Mouse (Mus musculus) hindbrain, embryonic 11.5 days (tissue): Measurements from ENCODE around the gene Dhrs13. TPM values are rescaled to one million over a fixed set of nuclear protein-coding genes. Genes with fewer than 3 reads are reported as not detected.

Experiments
- microRNA counts: library from miRNA; unstranded; fragments of <30 nt; microRNA quantifications from one replicate; lab custom pipeline; 2015
- polyA plus RNA-seq: library from polyadenylated mRNA; unstranded; fragments of >200 nt; fragmentation: Nextera tagmentation; extraction: Ambion mirVana; gene quantifications from 2 replicates; pipeline ENCODE4 v1.2.1, GENCODE M21; 2014

Gene Dhrs13
- polyA plus RNA-seq, 1 experiment from 2014 or later = 20.0 TPM

MicroRNAs encoded within 50 kb of the gene (microRNA counts, 519-probe panel; counts per million panel counts)
- microRNA mmu-miR-144 (lab: Ali Mortazavi, UCI) = 4,517 counts per million, percentile 48 among the panel's probes with 10 or more counts
- microRNA mmu-miR-451 (lab: Ali Mortazavi, UCI) = 2,982 counts per million, percentile 15 among the panel's probes with 10 or more counts

Other genes starting within 250 kb of the Dhrs13 start
- 0.74 and 0.96 TPM in 2 replicates for gene Gm10277, start 244.5 kb upstream of the Dhrs13 start, polyA plus RNA-seq
- 7.6 and 8.6 TPM in 2 replicates for gene Pipox, start 138.2 kb upstream of the Dhrs13 start, polyA plus RNA-seq
- gene Sez6, start 101.5 kb upstream of the Dhrs13 start, polyA plus RNA-seq = 13.3 TPM in 2 replicates
- 16.9 and 20.2 TPM in 2 replicates for gene Phf12, start 49.5 kb upstream of the Dhrs13 start, polyA plus RNA-seq
- gene Flot2, start 5.7 kb downstream of the Dhrs13 start, polyA plus RNA-seq = 56.3 and 60.0 TPM in 2 replicates
- gene Eral1, start 48.1 kb downstream of the Dhrs13 start, polyA plus RNA-seq = 31.9 and 37.2 TPM in 2 replicates
- 24.3 and 24.4 TPM in 2 replicates for gene Fam222b, start 62.4 kb downstream of the Dhrs13 start, polyA plus RNA-seq
- gene Traf4, start 133.3 kb downstream of the Dhrs13 start, polyA plus RNA-seq = 73.6 and 92.0 TPM in 2 replicates
- 5.2 and 7.0 TPM in 2 replicates for gene Nek8, start 144.4 kb downstream of the Dhrs13 start, polyA plus RNA-seq
- 6.8 and 9.5 TPM in 2 replicates for gene Tlcd1, start 144.4 kb downstream of the Dhrs13 start, polyA plus RNA-seq
- gene Rpl23a, start 151.3 kb downstream of the Dhrs13 start, polyA plus RNA-seq = 1,168 and 1,191 TPM in 2 replicates
- 57.7 and 69.3 TPM in 2 replicates for gene Rab34, start 156.2 kb downstream of the Dhrs13 start, polyA plus RNA-seq
- 1.0 and 1.2 TPM in 2 replicates for gene Proca1, start 161.1 kb downstream of the Dhrs13 start, polyA plus RNA-seq
- gene Sdf2, start 213.5 kb downstream of the Dhrs13 start, polyA plus RNA-seq = 60.6 and 60.8 TPM in 2 replicates
- gene Supt6, start 213.7 kb downstream of the Dhrs13 start, polyA plus RNA-seq = 26.1 and 26.2 TPM in 2 replicates
- 65.4 and 94.5 TPM in 2 replicates for gene 2610507B11Rik, start 229.5 kb downstream of the Dhrs13 start, polyA plus RNA-seq